Mouse (Mus musculus): ENCODE data around the gene Col24a1. TPM values are rescaled to one million over a fixed set of nuclear protein-coding genes. Genes with fewer than 3 reads are reported as not detected.
"Not testable (repeated sequence)": the region's sequence is repeated elsewhere in the genome, so short reads cannot be mapped to it uniquely, and the experiment has no call there.

The Col24a1 gene
- polyA plus RNA-seq, 1 experiment from 2014 or later = 2.0 TPM

- H3K9ac ChIP-seq (replicated peaks) = no peak overlapping the region
- H3K4me2 ChIP-seq = no peak overlapping the region
- H3K36me3 ChIP-seq = no peaks in the 10 kb centered on the region
- ATAC-seq (ENCODE audit: insufficient number of reproducible peaks, insufficient read depth, low FRiP score, low TSS enrichment, low read depth) = no peak
- no peak overlapping the region for H3K4me3 ChIP-seq (replicated peaks)
- peaks cover 12% of the 10 kb centered on the region for H3K4me1 ChIP-seq (replicated peaks)
- H3K27me3 ChIP-seq = no peaks in the 10 kb centered on the region; the same call in 1 of the 2 replicates
- no peak overlapping the region for H3K27ac ChIP-seq
- WGBS = 70% methylated on average over 3 of the region's 3 CpGs
- H3K9me3 ChIP-seq = no peaks in the 10 kb centered on the region
These were observed 115.8 kb downstream of the Col24a1 start for GRCm38 (mm10) chr3:145408045-145408444.

GRCm38 (mm10) chr3:145412137-145412536, 119.9 kb downstream of the Col24a1 start:
- Histone ChIP-seq H3K27ac (no peak overlapping the region), H3K9me3 (no peaks in the 10 kb centered on the region), H3K9ac (replicated peaks) (no peak overlapping the region), H3K4me3 (replicated peaks) (no peak overlapping the region), H3K4me1 (replicated peaks) (peaks cover 6% of the 10 kb centered on the region; the same call in 1 of the 2 replicates), H3K4me2 (no peak overlapping the region), H3K36me3 (no peaks in the 10 kb centered on the region), H3K27me3 (no peaks in the 10 kb centered on the region)
- no peak for ATAC-seq (ENCODE audit: insufficient number of reproducible peaks, insufficient read depth, low FRiP score, low TSS enrichment, low read depth)
- 38% methylated on average over 4 of the region's 4 CpGs for WGBS

GRCm38 (mm10) chr3:145414362-145414761, 122.1 kb downstream of the Col24a1 start:
- H3K4me2 ChIP-seq = no peak overlapping the region
- H3K9me3 ChIP-seq = no peaks in the 10 kb centered on the region
- 85% methylated on average over 3 of the region's 3 CpGs for WGBS
- no peak overlapping the region for H3K4me3 ChIP-seq (replicated peaks)
- no peak overlapping the region for H3K27ac ChIP-seq
- ATAC-seq (ENCODE audit: insufficient number of reproducible peaks, insufficient read depth, low FRiP score, low TSS enrichment, low read depth) = no peak
- peaks cover 9% of the 10 kb centered on the region; the same call in 1 of the 2 replicates for H3K4me1 ChIP-seq (replicated peaks)
- no peak overlapping the region for H3K9ac ChIP-seq (replicated peaks)
- no peaks in the 10 kb centered on the region for H3K36me3 ChIP-seq
- H3K27me3 ChIP-seq = no peaks in the 10 kb centered on the region

- H3K4me3 ChIP-seq (replicated peaks) = no peak overlapping the region
- no peaks in the 10 kb centered on the region for H3K36me3 ChIP-seq
- 45% methylated on average over 9 of the region's 9 CpGs for WGBS
- no peak overlapping the region for H3K9ac ChIP-seq (replicated peaks)
- no peaks in the 10 kb centered on the region for H3K27me3 ChIP-seq
- no peak overlapping the region for H3K4me2 ChIP-seq
- no peak for ATAC-seq (ENCODE audit: insufficient number of reproducible peaks, insufficient read depth, low FRiP score, low TSS enrichment, low read depth)
- H3K9me3 ChIP-seq = no peaks in the 10 kb centered on the region
- H3K4me1 ChIP-seq (replicated peaks) = peaks cover 9% of the 10 kb centered on the region; the same call in 1 of the 2 replicates
- no peak overlapping the region for H3K27ac ChIP-seq
These were observed 125.5 kb downstream of the Col24a1 start for GRCm38 (mm10) chr3:145417809-145418208.

GRCm38 (mm10) chr3:145420421-145420820, 128.1 kb downstream of the Col24a1 start:
- ATAC-seq (ENCODE audit: insufficient number of reproducible peaks, insufficient read depth, low FRiP score, low TSS enrichment, low read depth) = no peak
- WGBS = 87% methylated on average over 2 of the region's 2 CpGs
- no peak overlapping the region for H3K27ac ChIP-seq
- H3K4me1 ChIP-seq (replicated peaks) = 0 out of 2 replicates have a peak, but pooled peaks cover 4% of the 10 kb centered on the region
- H3K4me3 ChIP-seq (replicated peaks) = no peak overlapping the region
- H3K27me3 ChIP-seq = no peaks in the 10 kb centered on the region
- H3K9me3 ChIP-seq = no peaks in the 10 kb centered on the region
- no peak overlapping the region for H3K4me2 ChIP-seq
- H3K36me3 ChIP-seq = no peaks in the 10 kb centered on the region
- H3K9ac ChIP-seq (replicated peaks) = no peak overlapping the region

- ATAC-seq (ENCODE audit: insufficient number of reproducible peaks, insufficient read depth, low FRiP score, low TSS enrichment, low read depth) = no peak
- H3K36me3 ChIP-seq = no peaks in the 10 kb centered on the region
- H3K4me1 ChIP-seq (replicated peaks) = 0 out of 2 replicates have a peak, but pooled peaks cover 4% of the 10 kb centered on the region
- WGBS = 84% methylated on average over 3 of the region's 3 CpGs
- H3K27me3 ChIP-seq = no peaks in the 10 kb centered on the region
- H3K27ac ChIP-seq = no peak overlapping the region
- H3K9me3 ChIP-seq = no peaks in the 10 kb centered on the region
- no peak overlapping the region for H3K9ac ChIP-seq (replicated peaks)
- no peak overlapping the region for H3K4me2 ChIP-seq
- no peak overlapping the region for H3K4me3 ChIP-seq (replicated peaks)
These were observed 129.8 kb downstream of the Col24a1 start for GRCm38 (mm10) chr3:145422044-145422443.

GRCm38 (mm10) chr3:145438352-145438751, 146.1 kb downstream of the Col24a1 start:
- Histone ChIP-seq H3K4me3 (replicated peaks) (no peak overlapping the region), H3K9ac (replicated peaks) (no peak overlapping the region), H3K9me3 (no peaks in the 10 kb centered on the region), H3K4me2 (no peak overlapping the region), H3K27me3 (no peaks in the 10 kb centered on the region), H3K36me3 (no peaks in the 10 kb centered on the region), H3K27ac (no peak overlapping the region), H3K4me1 (replicated peaks) (no peaks in the 10 kb centered on the region)
- no peak for ATAC-seq (ENCODE audit: insufficient number of reproducible peaks, insufficient read depth, low FRiP score, low TSS enrichment, low read depth)
- WGBS = 87% methylated on average over 7 of the region's 7 CpGs

- Histone ChIP-seq H3K9me3 (no peaks in the 10 kb centered on the region), H3K27ac (no peak overlapping the region), H3K4me2 (no peak overlapping the region), H3K27me3 (no peaks in the 10 kb centered on the region), H3K36me3 (no peaks in the 10 kb centered on the region), H3K4me3 (replicated peaks) (no peak overlapping the region), H3K4me1 (replicated peaks) (no peaks in the 10 kb centered on the region), H3K9ac (replicated peaks) (no peak overlapping the region)
- 86% methylated on average over 7 of the region's 7 CpGs for WGBS
- no peak for ATAC-seq (ENCODE audit: insufficient number of reproducible peaks, insufficient read depth, low FRiP score, low TSS enrichment, low read depth)
These were observed 146.8 kb downstream of the Col24a1 start for GRCm38 (mm10) chr3:145439086-145439485.

GRCm38 (mm10) chr3:145440993-145441392, 148.7 kb downstream of the Col24a1 start:
- H3K4me3 ChIP-seq (replicated peaks) = no peak overlapping the region
- no peak for ATAC-seq (ENCODE audit: insufficient number of reproducible peaks, insufficient read depth, low FRiP score, low TSS enrichment, low read depth)
- H3K36me3 ChIP-seq = no peaks in the 10 kb centered on the region
- 0 out of 2 replicates have a peak, but pooled peaks cover 2% of the 10 kb centered on the region for H3K9me3 ChIP-seq
- H3K4me2 ChIP-seq = no peak overlapping the region
- H3K4me1 ChIP-seq (replicated peaks) = no peaks in the 10 kb centered on the region
- H3K27me3 ChIP-seq = no peaks in the 10 kb centered on the region
- no peak overlapping the region for H3K27ac ChIP-seq
- 67% methylated on average over 1 of the region's 1 CpGs for WGBS
- no peak overlapping the region for H3K9ac ChIP-seq (replicated peaks)

- Histone ChIP-seq H3K27me3 (no peaks in the 10 kb centered on the region), H3K4me1 (replicated peaks) (no peaks in the 10 kb centered on the region), H3K9ac (replicated peaks) (no peak overlapping the region), H3K27ac (no peak overlapping the region), H3K4me3 (replicated peaks) (no peak overlapping the region), H3K4me2 (no peak overlapping the region), H3K36me3 (no peaks in the 10 kb centered on the region), H3K9me3 (0 out of 2 replicates have a peak, but pooled peaks cover 2% of the 10 kb centered on the region)
- WGBS = 86% methylated on average over 1 of the region's 1 CpGs
- no peak for ATAC-seq (ENCODE audit: insufficient number of reproducible peaks, insufficient read depth, low FRiP score, low TSS enrichment, low read depth)
These were observed 150.0 kb downstream of the Col24a1 start for GRCm38 (mm10) chr3:145442268-145442667.

GRCm38 (mm10) chr3:145443167-145443566, 150.9 kb downstream of the Col24a1 start:
- H3K4me1 ChIP-seq (replicated peaks); H3K4me3 ChIP-seq (replicated peaks); H3K9me3 ChIP-seq; H3K36me3 ChIP-seq; ATAC-seq (ENCODE audit: insufficient number of reproducible peaks, insufficient read depth, low FRiP score, low TSS enrichment, low read depth); H3K27me3 ChIP-seq; H3K27ac ChIP-seq; H3K4me2 ChIP-seq; H3K9ac ChIP-seq (replicated peaks): not testable (repeated sequence)
- 63% methylated on average over 6 of the region's 6 CpGs for WGBS

- WGBS = 80% methylated on average over 5 of the region's 5 CpGs
These were observed 164.8 kb downstream of the Col24a1 start for GRCm38 (mm10) chr3:145457039-145457438.

More at GRCm38 (mm10) chr3:145457039-145457438, 164.8 kb downstream of the Col24a1 start:
- H3K27ac ChIP-seq = no peak overlapping the region
- no peak overlapping the region for H3K4me2 ChIP-seq
- no peaks in the 10 kb centered on the region for H3K4me1 ChIP-seq (replicated peaks)
- no peaks in the 10 kb centered on the region for H3K9me3 ChIP-seq
- no peaks in the 10 kb centered on the region for H3K36me3 ChIP-seq
- no peak for ATAC-seq (ENCODE audit: insufficient number of reproducible peaks, insufficient read depth, low FRiP score, low TSS enrichment, low read depth)
- no peak overlapping the region for H3K4me3 ChIP-seq (replicated peaks)
- no peak overlapping the region for H3K9ac ChIP-seq (replicated peaks)
- H3K27me3 ChIP-seq = no peaks in the 10 kb centered on the region
